Mouse (Mus musculus): ENCODE results near the gene Pcp4l1. TPM values are rescaled to one million over a fixed set of nuclear protein-coding genes. Genes with fewer than 3 reads are reported as not detected.

The Pcp4l1 gene
- polyA plus RNA-seq, 1 experiment: 10.9 TPM

DNA sequence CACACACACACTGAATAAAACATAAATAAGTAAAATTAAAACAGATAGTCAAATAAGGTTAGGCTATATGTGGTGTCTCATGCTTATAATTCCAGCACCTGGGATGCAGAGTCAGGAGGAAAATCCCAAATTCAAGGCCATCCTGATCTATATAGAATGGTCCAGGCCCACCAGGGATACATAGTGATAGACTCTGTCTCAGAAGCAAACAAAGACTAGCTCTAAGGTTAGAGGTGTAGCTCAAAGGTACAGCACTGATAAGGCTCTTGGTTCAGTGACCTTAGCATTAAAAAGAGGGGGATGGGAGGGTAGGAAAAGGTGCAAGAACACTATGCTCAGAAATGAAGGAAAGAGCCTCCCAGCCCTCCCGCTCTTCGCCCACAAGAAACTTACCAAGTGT, 60.5 kb downstream of the Pcp4l1 start:
- Histone ChIP-seq H3K36me3 (ENCODE audit: control insufficient read depth, insufficient read depth, low read length) (peaks cover 62% of the 10 kb centered on the region), H3K27me3 (ENCODE audit: control insufficient read depth, insufficient read depth, low read length) (no peaks in the 10 kb centered on the region), H3K4me1 (ENCODE audit: control insufficient read depth, insufficient read depth, insufficient read length, low read length) (no peaks in the 10 kb centered on the region), H3K4me3 (ENCODE audit: low read depth, low read length) (no peak overlapping the region), H3K27ac (ENCODE audit: insufficient read depth, low read depth, low read length) (no peak overlapping the region)
- 90% methylated on average over 2 of the region's 2 CpGs for WGBS
- TF ChIP-seq CTCF (IDR thresholded peaks at IDR 0.05; ENCODE audit: extremely low read depth, insufficient read length, insufficient replicate concordance, low read depth, low read length) (no peak), POLR2A (IDR thresholded peaks at IDR 0.05; ENCODE audit: low read depth, low read length) (no peak)

DNA sequence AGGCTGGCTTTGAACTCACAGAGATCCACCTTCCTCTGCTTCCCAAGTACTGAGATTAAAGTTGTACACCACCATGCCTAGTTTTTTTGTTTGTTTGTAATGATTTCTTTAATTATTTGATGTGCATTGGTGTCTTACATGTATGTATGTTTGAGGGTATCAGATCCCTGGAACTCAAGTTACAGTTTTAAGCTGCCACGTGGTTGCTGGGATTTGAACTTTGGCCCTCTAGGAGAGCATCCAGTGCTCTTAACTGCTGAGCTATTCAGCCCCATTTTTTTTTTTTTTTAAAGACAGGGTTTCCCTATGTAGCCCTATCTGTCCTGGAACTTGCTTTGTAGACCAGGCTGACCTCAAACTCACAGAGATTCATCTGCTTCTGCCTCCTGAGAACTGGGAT, 65.1 kb downstream of the Pcp4l1 start:
- no peak overlapping the region for H3K27ac ChIP-seq (ENCODE audit: insufficient read depth, low read depth, low read length)
- no peak overlapping the region for H3K4me3 ChIP-seq (ENCODE audit: low read depth, low read length)
- WGBS: 43% methylated on average over 1 of the region's 1 CpGs
- peaks cover 61% of the 10 kb centered on the region for H3K36me3 ChIP-seq (ENCODE audit: control insufficient read depth, insufficient read depth, low read length)
- no peak for TF ChIP-seq CTCF (IDR thresholded peaks at IDR 0.05; ENCODE audit: extremely low read depth, insufficient read length, insufficient replicate concordance, low read depth, low read length)
- TF ChIP-seq POLR2A (IDR thresholded peaks at IDR 0.05; ENCODE audit: low read depth, low read length): no peak
- H3K27me3 ChIP-seq (ENCODE audit: control insufficient read depth, insufficient read depth, low read length): no peaks in the 10 kb centered on the region
- H3K4me1 ChIP-seq (ENCODE audit: control insufficient read depth, insufficient read depth, insufficient read length, low read length): no peaks in the 10 kb centered on the region

DNA sequence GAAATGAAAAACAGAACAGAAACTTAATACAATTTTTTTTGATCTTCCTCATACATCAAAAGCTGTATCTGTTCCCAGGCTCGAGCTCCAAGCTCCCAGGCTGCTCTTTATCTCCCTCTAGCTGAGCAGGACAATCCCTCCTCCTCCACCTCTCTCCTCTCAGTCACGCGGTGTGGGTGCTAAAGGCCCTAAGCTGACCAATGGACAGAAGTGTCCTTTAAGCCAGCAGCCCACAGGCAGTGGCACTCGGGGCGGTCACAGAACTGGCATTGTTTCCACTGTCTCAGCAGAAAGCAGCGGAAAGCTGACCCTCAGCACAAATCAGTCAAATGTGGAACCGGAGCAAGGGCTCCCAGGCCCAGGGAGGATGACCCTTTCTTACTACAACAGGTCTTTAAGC, 66.8 kb downstream of the Pcp4l1 start:
- Histone ChIP-seq H3K27ac (ENCODE audit: insufficient read depth, low read depth, low read length) (no peak overlapping the region), H3K4me3 (ENCODE audit: low read depth, low read length) (no peak overlapping the region), H3K4me1 (ENCODE audit: control insufficient read depth, insufficient read depth, insufficient read length, low read length) (no peaks in the 10 kb centered on the region), H3K36me3 (ENCODE audit: control insufficient read depth, insufficient read depth, low read length) (peaks cover 46% of the 10 kb centered on the region), H3K27me3 (ENCODE audit: control insufficient read depth, insufficient read depth, low read length) (no peaks in the 10 kb centered on the region)
- TF ChIP-seq POLR2A (IDR thresholded peaks at IDR 0.05; ENCODE audit: low read depth, low read length): no peak
- TF ChIP-seq CTCF (IDR thresholded peaks at IDR 0.05; ENCODE audit: extremely low read depth, insufficient read length, insufficient replicate concordance, low read depth, low read length): no peak
- 73% methylated on average over 7 of the region's 7 CpGs for WGBS

DNA sequence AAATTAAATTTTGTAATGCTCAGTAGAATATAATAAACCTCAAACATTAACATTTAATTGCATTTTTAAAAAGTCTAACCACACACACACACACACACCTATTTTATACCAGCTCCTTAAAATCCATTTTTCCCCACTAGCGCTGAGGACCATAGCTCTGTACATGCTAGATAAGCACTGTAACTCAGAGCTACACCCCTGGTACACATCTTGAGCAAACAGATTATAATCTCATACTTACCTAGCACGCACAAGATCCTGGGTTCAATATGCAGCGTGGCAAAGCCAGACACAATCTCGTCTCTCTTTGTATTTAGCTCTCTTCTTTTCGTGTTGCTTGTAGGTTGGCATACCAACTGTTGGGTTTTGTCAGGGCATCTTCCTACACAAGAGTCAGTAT, 71.7 kb downstream of the Pcp4l1 start:
- Histone ChIP-seq H3K27me3 (ENCODE audit: control insufficient read depth, insufficient read depth, low read length) (no peaks in the 10 kb centered on the region), H3K36me3 (ENCODE audit: control insufficient read depth, insufficient read depth, low read length) (peaks cover 13% of the 10 kb centered on the region), H3K27ac (ENCODE audit: insufficient read depth, low read depth, low read length) (no peak overlapping the region), H3K4me1 (ENCODE audit: control insufficient read depth, insufficient read depth, insufficient read length, low read length) (peaks cover 2% of the 10 kb centered on the region; the same call in 1 of the 2 replicates), H3K4me3 (ENCODE audit: low read depth, low read length) (no peak overlapping the region)
- no peak for TF ChIP-seq CTCF (IDR thresholded peaks at IDR 0.05; ENCODE audit: extremely low read depth, insufficient read length, insufficient replicate concordance, low read depth, low read length)
- no peak for TF ChIP-seq POLR2A (IDR thresholded peaks at IDR 0.05; ENCODE audit: low read depth, low read length)
- WGBS: 70% methylated on average over 5 of the region's 5 CpGs

Other genes with a start within 250 kb of the Pcp4l1 start
- 3.6 and 4.3 TPM in 2 replicates for gene Fcgr2b, start 219.7 kb downstream of the Pcp4l1 start, polyA plus RNA-seq (2012; rRNA removed)
- gene Fcgr4, start 177.3 kb downstream of the Pcp4l1 start, polyA plus RNA-seq (2012; rRNA removed): 2.5 and 2.8 TPM in 2 replicates
- 4.9 and 6.7 TPM in 2 replicates for gene Fcgr3, start 131.3 kb downstream of the Pcp4l1 start, polyA plus RNA-seq (2012; rRNA removed)
- 0.96 and 1.2 TPM in 2 replicates for gene Cfap126, start 82.3 kb downstream of the Pcp4l1 start, polyA plus RNA-seq (2012; rRNA removed)
- 120 and 226 TPM in 2 replicates for gene Sdhc, start 45.7 kb downstream of the Pcp4l1 start, polyA plus RNA-seq (2012; rRNA removed)
- gene Mpz, start 45.6 kb downstream of the Pcp4l1 start, polyA plus RNA-seq (2012; rRNA removed): 0.28 and 0.66 TPM in 2 replicates
- 18.5 and 28.9 TPM in 2 replicates for gene Nr1i3, start 17.7 kb upstream of the Pcp4l1 start, polyA plus RNA-seq (2012; rRNA removed)
- gene Tomm40l, start 26.2 kb upstream of the Pcp4l1 start, polyA plus RNA-seq (2012; rRNA removed): 17.0 and 21.2 TPM in 2 replicates
- gene Apoa2, start 28.8 kb upstream of the Pcp4l1 start, polyA plus RNA-seq (2012; rRNA removed): 0.94 TPM in 1 of 2 replicates, not detected in the other
- gene Fcer1g, start 38.1 kb upstream of the Pcp4l1 start, polyA plus RNA-seq (2012; rRNA removed): 36.9 and 46.7 TPM in 2 replicates
- 1.5 and 2.6 TPM in 2 replicates for gene Adamts4, start 54.2 kb upstream of the Pcp4l1 start, polyA plus RNA-seq (2012; rRNA removed)
- 79.8 and 116 TPM in 2 replicates for gene Ndufs2, start 55.1 kb upstream of the Pcp4l1 start, polyA plus RNA-seq (2012; rRNA removed)
- 38.5 and 78.5 TPM in 2 replicates for gene B4galt3, start 74.1 kb upstream of the Pcp4l1 start, polyA plus RNA-seq (2012; rRNA removed)
- 15.4 and 23.4 TPM in 2 replicates for gene Ppox, start 84.9 kb upstream of the Pcp4l1 start, polyA plus RNA-seq (2012; rRNA removed)
- 18.3 and 30.2 TPM in 2 replicates for gene Usp21, start 91.7 kb upstream of the Pcp4l1 start, polyA plus RNA-seq (2012; rRNA removed)
- gene Ufc1, start 98.8 kb upstream of the Pcp4l1 start, polyA plus RNA-seq (2012; rRNA removed): 6.3 and 10.8 TPM in 2 replicates
- 24.5 and 40.7 TPM in 2 replicates for gene Dedd, start 132.9 kb upstream of the Pcp4l1 start, polyA plus RNA-seq (2012; rRNA removed)
- 36.8 and 50.7 TPM in 2 replicates for gene Nit1, start 149.4 kb upstream of the Pcp4l1 start, polyA plus RNA-seq (2012; rRNA removed)
- gene Pfdn2, start 149.4 kb upstream of the Pcp4l1 start, polyA plus RNA-seq (2012; rRNA removed): 5.0 and 7.5 TPM in 2 replicates
- 0.13 and 0.16 TPM in 2 replicates for gene Klhdc9, start 164.5 kb upstream of the Pcp4l1 start, polyA plus RNA-seq (2012; rRNA removed)
- 0.33 and 1.1 TPM in 2 replicates for gene Nectin4, start 173.8 kb upstream of the Pcp4l1 start, polyA plus RNA-seq (2012; rRNA removed)
- 3.8 and 6.1 TPM in 2 replicates for gene Arhgap30, start 192.7 kb upstream of the Pcp4l1 start, polyA plus RNA-seq (2012; rRNA removed)
- gene Usf1, start 215.0 kb upstream of the Pcp4l1 start, polyA plus RNA-seq (2012; rRNA removed): 55.0 and 87.8 TPM in 2 replicates
- gene Tstd1, start 222.6 kb upstream of the Pcp4l1 start, polyA plus RNA-seq (2012; rRNA removed): 52.0 and 53.7 TPM in 2 replicates
- gene F11r, start 241.3 kb upstream of the Pcp4l1 start, polyA plus RNA-seq (2012; rRNA removed): 49.7 and 142 TPM in 2 replicates

Measured in small intestine, adult 2 months (tissue).